Mouse (Mus musculus) limb, embryonic 10.5 days (tissue): Measurements from ENCODE around the gene Dnajb7. TPM values are rescaled to one million over a fixed set of nuclear protein-coding genes. Genes with fewer than 3 reads are reported as not detected.

ENCODE experiments used
- DNase-seq: peaks from one replicate; pipeline ENCODE4 v3.0.0-alpha.2; 2017; ENCODE audit warnings: low spot score
- H3K27ac ChIP-seq: fragments of 300-500 bp; sonication (generic); 2 replicates; pipeline ENCODE4 v1.5.1; 2016; ENCODE audit warnings: mild to moderate bottlenecking
- H3K27me3 ChIP-seq: fragments of 300-500 bp; sonication (generic); 2 replicates; pipeline ENCODE4 v1.6.1; 2016; ENCODE audit warnings: low read depth, mild to moderate bottlenecking; ENCODE audit not compliant: poor library complexity, severe bottlenecking
- H3K36me3 ChIP-seq: fragments of 300-500 bp; sonication (generic); 2 replicates; pipeline ENCODE4 v1.6.1; 2016; ENCODE audit warnings: mild to moderate bottlenecking, moderate library complexity
- H3K4me1 ChIP-seq: fragments of 300-500 bp; sonication (generic); 2 replicates; pipeline ENCODE4 v1.6.1; 2016
- H3K4me3 ChIP-seq: fragments of 300-500 bp; sonication (generic); 2 replicates; pipeline ENCODE4 v1.5.1; 2016; ENCODE audit warnings: mild to moderate bottlenecking, moderate library complexity
- H3K9me3 ChIP-seq: fragments of 300-500 bp; sonication (generic); replicated peaks from 2 replicates; pipeline ENCODE4 v1.6.1; 2016; ENCODE audit warnings: mild to moderate bottlenecking
- WGBS: fragments of 180-500 bp; shearing (Covaris S2); methylation state at CpG from one replicate; pipeline ENCODE4 v1.1.7; 2016; 5-methylcytosine and 5-hydroxymethylcytosine counted together
- polyA plus RNA-seq: library from polyadenylated mRNA; unstranded; fragments of >200 nt; fragmentation: Nextera tagmentation; extraction: Ambion mirVana; gene quantifications from 2 replicates; pipeline ENCODE4 v1.2.1, GENCODE M21; 2016

Dnajb7 gene
- polyA plus RNA-seq, 1 experiment from 2014 or later: 4.0 TPM

DNA sequence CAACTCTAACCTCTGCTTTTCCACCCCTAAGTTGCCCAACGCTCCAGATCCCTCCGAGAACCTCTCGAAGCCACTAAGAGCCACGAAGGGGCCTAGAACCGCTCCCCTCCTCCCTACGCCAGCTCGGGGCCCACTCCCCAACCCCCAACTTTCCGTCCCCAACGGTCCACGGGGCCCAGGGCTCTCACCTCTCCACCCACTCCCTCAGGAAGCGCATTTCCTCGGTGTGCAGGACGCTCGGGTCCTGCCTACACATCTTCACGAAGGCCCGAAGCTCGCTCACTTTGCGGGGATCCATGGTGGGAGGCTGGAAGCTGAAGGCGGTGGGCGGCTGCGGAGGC lies 8.8 kb downstream of the Dnajb7 start:
- H3K4me3 ChIP-seq: peak overlapping the region; percentile 71
- peaks cover 28% of the 10 kb centered on the region for H3K36me3 ChIP-seq
- no peak for DNase-seq
- H3K9me3 ChIP-seq: no peaks in the 10 kb centered on the region
- H3K4me1 ChIP-seq: peaks cover 16% of the 10 kb centered on the region
- no peaks in the 10 kb centered on the region for H3K27me3 ChIP-seq
- WGBS: under 1% methylated on average over 21 of the region's 21 CpGs
- H3K27ac ChIP-seq: peak overlapping the region; percentile 97

DNA sequence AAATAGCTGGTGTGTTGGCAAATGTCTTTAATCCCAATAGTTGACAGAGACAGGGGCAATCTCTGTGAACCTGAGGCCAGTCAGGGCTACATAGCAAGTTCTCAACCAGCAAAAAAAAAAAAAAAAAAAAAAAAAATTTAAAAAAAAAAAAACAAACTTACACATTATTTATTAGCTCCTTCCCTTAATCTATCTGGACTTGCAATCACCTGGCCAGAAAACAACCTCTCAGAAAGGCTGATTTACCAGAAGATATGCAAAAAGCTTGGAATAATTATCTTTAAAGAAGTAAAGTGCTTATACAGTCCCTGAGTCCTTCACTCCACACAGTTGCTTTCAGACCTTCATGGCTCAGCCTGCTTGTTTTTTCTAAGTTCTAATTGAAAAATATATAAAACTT lies 9.9 kb downstream of the Dnajb7 start:
- Histone ChIP-seq H3K27ac (no peak overlapping the region), H3K4me3 (peak overlapping the region; percentile 71), H3K9me3 (no peaks in the 10 kb centered on the region), H3K4me1 (peaks cover 16% of the 10 kb centered on the region), H3K27me3 (no peaks in the 10 kb centered on the region), H3K36me3 (peaks cover 39% of the 10 kb centered on the region)
- no peak for DNase-seq

DNA sequence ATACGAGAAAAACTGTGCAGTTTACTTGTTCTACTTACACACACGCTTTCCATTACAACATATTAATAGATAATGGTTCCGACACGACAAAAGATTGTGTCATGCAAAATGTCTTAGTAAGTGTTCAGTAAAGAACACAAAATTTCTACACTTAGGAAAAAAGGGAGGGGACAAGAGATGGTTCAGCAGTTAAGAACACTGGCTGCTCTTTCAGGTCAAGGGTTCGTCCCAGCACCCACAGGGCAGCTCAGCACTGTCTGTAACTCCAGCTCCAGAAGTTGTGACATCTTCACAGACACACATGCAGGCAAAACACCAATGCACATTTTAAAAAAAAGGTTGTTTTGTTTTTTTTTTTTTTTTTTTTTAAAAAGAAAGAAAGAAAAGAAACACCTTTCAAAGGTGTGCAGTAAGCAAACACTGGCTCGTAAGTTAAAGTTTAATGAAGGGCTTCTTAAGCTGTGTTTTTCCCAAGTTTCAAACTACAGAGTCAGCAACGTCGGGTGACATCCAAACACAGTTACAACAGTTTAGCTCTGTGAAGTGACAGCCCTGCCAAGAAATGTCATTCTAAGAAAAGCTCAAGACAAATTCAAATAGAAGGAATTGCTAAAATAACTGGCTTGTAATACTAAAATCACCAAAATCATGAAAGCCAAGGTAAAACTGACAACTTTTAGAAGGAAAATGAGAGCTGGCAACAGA lies 13.7 kb downstream of the Dnajb7 start:
- no peaks in the 10 kb centered on the region for H3K27me3 ChIP-seq
- no peak for DNase-seq
- 92% methylated on average over 8 of the region's 8 CpGs for WGBS
- H3K4me3 ChIP-seq: no peak overlapping the region
- H3K9me3 ChIP-seq: no peaks in the 10 kb centered on the region
- no peak overlapping the region for H3K27ac ChIP-seq
- H3K36me3 ChIP-seq: peaks cover 71% of the 10 kb centered on the region
- peaks cover 8% of the 10 kb centered on the region for H3K4me1 ChIP-seq

DNA sequence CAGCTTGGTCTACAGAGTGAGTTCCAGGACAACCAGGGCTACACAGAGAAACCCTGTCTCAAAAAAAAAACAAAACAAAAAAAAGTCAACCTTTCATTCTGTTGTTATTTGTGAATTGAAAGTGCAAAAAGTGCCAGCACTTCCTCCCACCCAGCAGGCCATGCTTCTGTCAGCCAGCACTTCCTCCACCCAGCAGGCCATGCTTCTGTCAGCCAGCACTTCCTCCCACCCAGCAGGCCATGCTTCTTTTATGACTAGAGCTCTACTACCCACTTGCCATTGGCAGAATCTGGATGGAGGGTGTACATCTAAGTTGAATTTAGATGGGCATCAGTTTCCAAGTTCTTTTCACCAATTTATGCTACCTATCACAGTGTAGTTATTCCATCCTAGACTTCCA lies 15.1 kb downstream of the Dnajb7 start:
- peaks cover 3% of the 10 kb centered on the region; the same call in 1 of the 2 replicates for H3K4me1 ChIP-seq
- no peaks in the 10 kb centered on the region for H3K9me3 ChIP-seq
- peaks cover 85% of the 10 kb centered on the region for H3K36me3 ChIP-seq
- H3K4me3 ChIP-seq: no peak overlapping the region
- no peak for DNase-seq
- no peaks in the 10 kb centered on the region for H3K27me3 ChIP-seq
- H3K27ac ChIP-seq: no peak overlapping the region

DNA sequence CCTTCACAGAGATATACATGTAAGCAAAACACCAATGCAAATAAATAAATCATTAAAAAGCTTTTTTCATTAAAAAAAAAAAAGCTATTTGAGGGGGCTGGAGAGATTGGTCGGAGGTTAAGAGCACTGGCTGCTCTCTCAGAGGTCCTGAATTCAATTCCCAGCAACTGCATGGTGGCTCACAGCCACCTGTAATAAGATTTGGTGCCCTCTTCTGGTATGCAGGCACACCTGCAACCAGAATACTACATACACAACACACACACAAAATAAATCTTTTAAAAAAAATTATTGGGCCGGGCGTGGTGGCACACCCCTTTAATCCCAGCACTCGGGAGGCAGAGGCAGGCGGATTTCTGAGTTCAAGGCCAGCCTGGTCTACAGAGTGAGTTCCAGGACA lies 21.8 kb downstream of the Dnajb7 start:
- Histone ChIP-seq H3K36me3 (peaks cover 99% of the 10 kb centered on the region), H3K27ac (no peak overlapping the region), H3K4me3 (no peak overlapping the region), H3K4me1 (no peaks in the 10 kb centered on the region), H3K9me3 (no peaks in the 10 kb centered on the region), H3K27me3 (no peaks in the 10 kb centered on the region)
- WGBS: 97% methylated on average over 5 of the region's 5 CpGs
- DNase-seq: no peak

DNA sequence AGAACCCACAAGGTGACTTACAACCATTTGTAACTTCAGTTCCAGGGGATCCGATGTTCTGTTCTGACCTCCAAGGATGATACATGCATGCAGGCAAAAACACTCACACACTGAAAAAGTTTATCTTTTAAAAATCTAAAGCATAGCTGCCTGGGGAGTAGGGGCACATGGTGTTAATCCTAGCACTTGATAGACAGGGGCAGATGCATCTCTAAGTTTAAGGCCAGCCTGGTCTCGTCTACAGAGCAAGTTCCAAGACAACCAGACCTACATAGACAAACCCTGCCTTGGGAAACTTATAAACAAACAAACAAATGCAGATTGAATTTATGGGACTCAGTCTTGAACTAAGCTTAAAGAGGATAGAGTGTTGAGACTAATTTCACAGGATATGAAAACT lies 29.3 kb downstream of the Dnajb7 start:
- 89% methylated on average over 2 of the region's 2 CpGs for WGBS

DNA sequence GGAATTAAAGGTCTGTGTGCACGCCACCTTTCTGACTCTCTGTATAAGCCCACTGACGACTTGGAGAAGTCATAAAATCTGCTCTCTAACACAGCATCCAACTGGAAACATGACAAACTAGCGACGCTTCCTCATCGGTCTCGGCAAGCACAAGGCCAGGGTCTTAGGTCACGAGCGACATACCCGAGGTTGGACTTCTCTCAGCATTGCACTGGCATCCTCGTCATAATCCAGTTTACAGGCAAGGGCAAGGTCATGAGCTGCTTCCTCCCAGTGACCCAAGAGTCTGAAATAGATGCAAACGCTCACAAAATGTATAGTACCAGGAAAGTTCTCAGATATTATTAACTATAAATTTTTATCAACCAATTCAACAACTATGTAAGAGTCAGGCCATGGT lies 33.5 kb downstream of the Dnajb7 start:
- Histone ChIP-seq H3K27me3 (no peaks in the 10 kb centered on the region), H3K27ac (no peak overlapping the region), H3K4me3 (no peak overlapping the region), H3K9me3 (no peaks in the 10 kb centered on the region), H3K4me1 (no peaks in the 10 kb centered on the region), H3K36me3 (peaks cover 98% of the 10 kb centered on the region)
- WGBS: 94% methylated on average over 11 of the region's 11 CpGs
- DNase-seq: no peak

More for the DNA sequence above, 29.3 kb downstream of the Dnajb7 start:
- Histone ChIP-seq H3K9me3 (no peaks in the 10 kb centered on the region), H3K27ac (no peak overlapping the region), H3K36me3 (peaks cover 97% of the 10 kb centered on the region), H3K4me3 (no peak overlapping the region), H3K27me3 (no peaks in the 10 kb centered on the region), H3K4me1 (no peaks in the 10 kb centered on the region)
- no peak for DNase-seq

DNA sequence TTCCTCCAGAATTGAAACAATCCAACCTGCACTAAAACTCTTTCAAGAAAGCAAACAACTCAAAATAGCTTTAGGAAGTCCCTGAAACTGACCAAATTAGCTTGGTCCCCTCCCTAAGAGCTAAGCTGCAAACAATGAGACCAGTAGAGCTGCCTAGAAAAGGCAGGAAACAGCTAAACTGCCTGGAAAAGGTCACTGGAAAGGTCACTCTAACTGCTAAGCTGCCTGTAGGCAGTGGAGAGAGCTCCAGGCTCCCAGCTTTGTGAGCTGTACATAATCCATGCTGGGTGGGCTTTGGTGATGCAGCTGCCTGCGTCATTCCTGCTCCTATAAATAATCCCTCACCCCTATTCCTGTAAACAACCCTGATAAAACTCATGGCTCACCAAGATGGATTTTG lies 37.7 kb downstream of the Dnajb7 start:
- 80% methylated on average over 1 of the region's 1 CpGs for WGBS
- no peak overlapping the region for H3K4me3 ChIP-seq
- H3K27ac ChIP-seq: no peak overlapping the region
- H3K36me3 ChIP-seq: peaks cover 99% of the 10 kb centered on the region
- H3K27me3 ChIP-seq: no peaks in the 10 kb centered on the region
- no peak for DNase-seq
- no peaks in the 10 kb centered on the region for H3K9me3 ChIP-seq
- H3K4me1 ChIP-seq: no peaks in the 10 kb centered on the region

DNA sequence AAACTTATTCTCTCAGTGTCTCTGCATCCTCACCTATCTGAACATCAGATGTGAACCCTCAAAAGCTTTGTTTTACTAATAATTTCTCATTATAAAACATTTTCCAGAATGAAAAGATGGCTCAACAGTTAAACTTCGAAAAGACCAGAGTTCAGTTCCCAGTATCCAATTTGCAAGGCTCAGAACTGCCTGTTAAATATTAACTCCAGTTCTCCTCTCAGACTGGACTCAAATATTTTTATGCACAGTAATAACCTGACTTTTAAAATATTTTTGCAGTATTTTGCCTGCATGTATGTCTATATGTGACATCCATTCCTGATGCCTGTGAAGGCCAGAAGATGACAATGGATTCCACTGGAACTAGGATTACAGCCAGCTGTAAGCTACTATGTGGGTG lies 39.5 kb downstream of the Dnajb7 start:
- 86% methylated on average over 1 of the region's 1 CpGs for WGBS
- peaks cover 100% of the 10 kb centered on the region for H3K36me3 ChIP-seq
- no peaks in the 10 kb centered on the region for H3K9me3 ChIP-seq

DNA sequence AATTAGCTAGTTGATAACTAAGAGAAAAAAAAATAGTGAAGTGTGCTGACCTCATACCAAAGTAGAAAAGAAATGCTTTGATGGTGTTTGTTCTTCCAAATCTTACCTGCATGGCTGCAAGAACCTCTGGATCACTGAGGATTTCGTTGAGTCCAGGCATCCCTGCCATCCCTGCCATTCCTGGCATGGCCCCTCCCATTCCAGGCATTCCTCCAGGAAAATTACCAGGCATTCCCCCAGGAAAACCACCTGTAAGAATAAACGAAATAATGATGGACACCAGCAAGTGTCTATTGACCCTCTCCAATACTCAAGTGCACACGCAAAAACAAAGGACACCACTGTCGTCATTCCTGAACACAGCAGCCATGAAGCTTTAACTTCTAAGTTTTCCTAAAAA lies 41.9 kb downstream of the Dnajb7 start:
- Histone ChIP-seq H3K27me3 (no peaks in the 10 kb centered on the region), H3K9me3 (no peaks in the 10 kb centered on the region), H3K4me3 (no peak overlapping the region), H3K4me1 (peaks cover 16% of the 10 kb centered on the region), H3K36me3 (peaks cover 90% of the 10 kb centered on the region), H3K27ac (no peak overlapping the region)
- 87% methylated on average over 4 of the region's 4 CpGs for WGBS
- DNase-seq: no peak

More for the DNA sequence above, 39.5 kb downstream of the Dnajb7 start:
- H3K4me1 ChIP-seq: no peaks in the 10 kb centered on the region
- no peak overlapping the region for H3K27ac ChIP-seq
- DNase-seq: no peak
- H3K27me3 ChIP-seq: no peaks in the 10 kb centered on the region
- no peak overlapping the region for H3K4me3 ChIP-seq

DNA sequence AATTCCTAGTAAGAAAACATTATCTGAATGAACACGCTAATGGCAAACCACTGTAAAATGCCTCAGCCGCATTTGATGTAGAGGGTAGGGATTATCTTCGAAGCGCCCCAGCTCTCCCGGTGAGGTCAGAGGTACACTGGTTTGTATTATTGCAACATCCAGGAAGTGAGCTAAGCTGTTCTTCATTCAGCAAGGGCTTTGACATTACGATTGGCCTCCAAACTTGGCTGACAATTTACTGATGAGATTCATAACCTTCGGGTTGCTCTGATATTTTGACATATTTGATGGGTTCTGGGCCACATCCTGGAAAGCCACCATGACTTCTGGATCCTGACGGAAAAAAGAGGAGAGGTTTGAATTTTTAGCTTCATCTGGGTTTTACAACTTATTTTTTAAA lies 42.9 kb downstream of the Dnajb7 start:
- DNase-seq: no peak
- Histone ChIP-seq H3K9me3 (no peaks in the 10 kb centered on the region), H3K4me1 (peaks cover 23% of the 10 kb centered on the region), H3K27me3 (no peaks in the 10 kb centered on the region), H3K4me3 (no peak overlapping the region), H3K27ac (no peak overlapping the region), H3K36me3 (peaks cover 80% of the 10 kb centered on the region)
- 95% methylated on average over 8 of the region's 8 CpGs for WGBS

DNA sequence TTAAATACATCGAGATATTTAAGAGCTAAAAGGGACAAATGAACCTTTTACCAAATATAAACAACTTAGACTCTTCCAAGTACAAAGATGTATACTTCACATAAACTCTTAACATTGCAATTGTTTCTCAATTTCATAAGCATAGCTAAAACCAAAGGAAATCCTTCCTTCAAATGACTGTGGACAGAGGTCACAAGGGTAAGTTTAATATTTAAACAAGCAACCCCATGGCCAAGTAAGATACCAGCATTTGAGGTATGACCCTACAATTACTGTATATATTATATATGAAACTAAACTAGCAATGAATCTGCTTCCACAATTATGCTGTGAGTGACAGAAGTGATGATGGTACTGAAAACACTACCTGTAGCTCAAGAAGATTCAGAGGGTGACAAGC lies 43.8 kb downstream of the Dnajb7 start:
- Histone ChIP-seq H3K36me3 (peaks cover 70% of the 10 kb centered on the region), H3K27me3 (no peaks in the 10 kb centered on the region), H3K9me3 (no peaks in the 10 kb centered on the region), H3K27ac (no peak overlapping the region), H3K4me1 (peaks cover 33% of the 10 kb centered on the region), H3K4me3 (no peak overlapping the region)
- 94% methylated on average over 1 of the region's 1 CpGs for WGBS
- DNase-seq: no peak

DNA sequence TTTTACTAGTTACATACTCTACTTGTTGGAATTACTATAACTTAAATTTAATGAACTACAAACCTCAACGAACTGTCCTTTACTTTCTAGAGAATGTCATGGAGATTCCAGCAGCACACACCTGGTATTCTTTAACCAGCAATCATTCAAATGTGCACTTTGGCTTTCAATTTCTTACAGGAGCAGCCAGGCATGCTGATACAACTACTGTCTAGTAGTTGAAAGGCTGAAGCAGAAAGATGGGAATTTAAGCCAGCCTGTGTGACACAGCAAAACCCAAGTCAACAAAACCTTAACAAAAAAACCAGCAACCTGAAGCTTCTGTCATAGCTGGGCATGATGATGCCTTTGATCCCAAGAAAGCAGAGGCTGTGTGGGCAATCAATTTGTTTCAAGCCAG lies 45.6 kb downstream of the Dnajb7 start:
- Histone ChIP-seq H3K9me3 (no peaks in the 10 kb centered on the region), H3K4me3 (no peak overlapping the region), H3K4me1 (peaks cover 37% of the 10 kb centered on the region), H3K36me3 (peaks cover 53% of the 10 kb centered on the region), H3K27ac (no peak overlapping the region), H3K27me3 (no peaks in the 10 kb centered on the region)
- 81% methylated on average over 1 of the region's 1 CpGs for WGBS
- no peak for DNase-seq

DNA sequence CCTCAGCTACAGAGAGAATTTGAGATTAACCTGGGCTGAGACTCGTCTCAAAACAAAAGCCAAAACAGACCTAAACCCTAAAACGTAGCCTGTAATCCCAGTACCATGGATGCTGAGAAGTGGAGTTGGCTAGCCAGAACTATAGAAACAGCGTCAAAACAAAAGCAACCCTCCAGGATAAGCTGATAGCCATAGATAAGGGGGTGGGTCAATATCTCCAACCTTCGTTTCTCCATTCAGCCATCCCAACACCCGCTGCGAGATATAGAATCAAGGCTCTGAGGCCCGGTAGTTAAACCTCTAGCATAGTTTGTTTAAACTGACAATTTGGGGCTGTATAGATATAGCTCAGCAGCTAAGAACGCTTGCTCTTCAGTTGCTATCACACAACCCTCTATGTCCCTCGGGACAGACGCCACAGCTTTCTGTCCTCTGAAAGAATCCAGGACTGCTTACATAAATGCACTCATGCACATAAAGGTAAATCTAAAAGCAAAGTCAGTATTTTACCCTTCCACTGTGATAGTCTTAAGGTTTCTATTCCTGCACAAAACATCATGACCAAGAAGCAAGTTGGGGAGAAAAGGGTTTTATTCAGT lies 46.6 kb downstream of the Dnajb7 start:
- Histone ChIP-seq H3K4me1 (peaks cover 42% of the 10 kb centered on the region), H3K9me3 (no peaks in the 10 kb centered on the region), H3K27me3 (no peaks in the 10 kb centered on the region), H3K27ac (peak overlapping the region; percentile 79), H3K36me3 (peaks cover 43% of the 10 kb centered on the region), H3K4me3 (peak overlapping the region; percentile 63)
- DNase-seq: no peak
- 49% methylated on average over 10 of the region's 10 CpGs for WGBS
